Mouse (Mus musculus): ENCODE measurements around the gene Exoc3l. TPM values are rescaled to one million over a fixed set of nuclear protein-coding genes. Genes with fewer than 3 reads are reported as not detected.
A peak's percentile ranks its signal among the peaks of the same experiment; 100 is the strongest.

The Exoc3l gene
- total and polyA plus RNA-seq, 3 experiments: 1.4 to 2.8 (median 2.6) TPM

DNA sequence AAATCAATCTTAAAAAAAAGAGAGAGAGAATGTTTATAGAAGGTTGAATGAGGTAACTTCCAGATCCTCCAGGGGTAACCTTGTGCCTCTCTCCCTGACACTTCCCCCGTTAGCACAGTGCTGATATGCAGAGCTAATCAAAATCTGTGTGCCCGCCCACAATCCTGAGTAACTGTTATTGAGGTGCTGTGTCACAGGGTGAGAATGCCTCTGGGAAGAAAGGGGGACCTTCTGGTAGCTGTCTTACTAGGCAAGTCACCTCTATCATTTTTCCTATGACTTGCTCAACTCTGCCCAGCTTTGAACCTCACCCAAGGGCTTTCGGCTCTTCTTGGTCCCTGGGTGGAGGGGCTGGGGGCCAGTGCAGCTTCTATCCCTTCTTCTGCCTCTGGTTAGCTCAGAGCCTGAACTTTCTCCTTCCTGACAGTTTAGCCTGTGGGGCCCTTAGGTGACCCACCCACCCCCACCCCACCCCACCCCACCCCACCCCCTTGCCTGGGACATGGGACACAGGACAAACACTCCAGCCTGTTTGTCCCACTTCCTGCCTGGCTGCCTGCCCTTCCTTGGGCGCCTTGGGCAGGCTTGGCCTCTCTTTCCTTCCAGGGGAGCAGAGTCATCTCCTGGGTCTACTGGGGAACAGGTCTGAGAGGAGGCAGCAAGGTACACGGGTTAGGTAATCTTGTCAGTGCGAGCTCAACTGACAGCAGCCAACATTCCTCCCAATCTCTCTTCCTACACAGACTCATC is 44.2 kb upstream of the Exoc3l start:
- Histone ChIP-seq H3K4me3 (ENCODE audit: low read depth, low read length) (no peak overlapping the region; the same call in 1 of the 2 replicates), H3K9me3 (replicated peaks) (no peaks in the 10 kb centered on the region), H3K4me1 (ENCODE audit: insufficient read depth, low read depth, low read length) (peaks cover 78% of the 10 kb centered on the region), H3K36me3 (replicated peaks) (peaks cover 48% of the 10 kb centered on the region), H3K27me3 (ENCODE audit: insufficient read depth, low read length) (no peaks in the 10 kb centered on the region)
- no peak for ATAC-seq (ENCODE audit: extremely low read depth, insufficient number of reproducible peaks, low FRiP score, poor library complexity, severe bottlenecking)
- DNase-seq (ENCODE audit: low spot score): peak; percentile 31
- no peak for TF ChIP-seq CTCF (IDR thresholded peaks at IDR 0.05; ENCODE audit: low read depth, low read length)
- no peak for TF ChIP-seq GATA2 (IDR thresholded peaks at IDR 0.05; ENCODE audit: borderline replicate concordance, low read depth, low read length)
- no peak for TF ChIP-seq TAL1 (conservative IDR thresholded peaks at IDR 0.05; ENCODE audit: low read depth, low read length)
- no peak for TF ChIP-seq GATA1 (IDR thresholded peaks at IDR 0.05; ENCODE audit: borderline replicate concordance, low read length)
- no peak for TF ChIP-seq POLR2AphosphoS5 (IDR thresholded peaks at IDR 0.05; ENCODE audit: insufficient replicate concordance, low read depth, low read length)

DNA sequence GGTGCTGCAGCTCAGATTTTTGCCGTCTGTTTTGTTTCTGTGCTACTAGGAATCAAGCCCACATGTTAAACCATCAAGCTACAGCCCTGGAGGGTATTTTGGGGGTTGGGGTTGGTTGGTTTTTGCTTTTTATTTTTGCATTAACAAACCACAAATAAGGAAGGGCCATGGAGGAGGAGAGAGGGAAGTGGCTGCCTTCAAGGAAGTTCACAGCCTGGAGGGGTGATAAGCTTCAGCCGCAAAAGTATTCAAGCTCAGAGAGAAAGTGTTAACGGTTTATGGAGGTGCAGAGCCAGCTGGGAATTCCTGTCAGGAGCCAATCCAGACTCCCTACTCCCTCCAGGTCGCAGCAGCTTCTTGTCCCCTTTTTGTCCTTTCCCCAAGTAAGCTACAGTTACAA is 43.1 kb upstream of the Exoc3l start:
- no peak for DNase-seq (ENCODE audit: low spot score)
- Histone ChIP-seq H3K27me3 (ENCODE audit: insufficient read depth, low read length) (no peaks in the 10 kb centered on the region), H3K4me1 (ENCODE audit: insufficient read depth, low read depth, low read length) (peaks cover 68% of the 10 kb centered on the region), H3K36me3 (replicated peaks) (peaks cover 56% of the 10 kb centered on the region), H3K9me3 (replicated peaks) (no peaks in the 10 kb centered on the region), H3K4me3 (ENCODE audit: low read depth, low read length) (peak overlapping the region; percentile 10; the same call in 1 of the 2 replicates)
- ATAC-seq (ENCODE audit: extremely low read depth, insufficient number of reproducible peaks, low FRiP score, poor library complexity, severe bottlenecking): no peak
- TF ChIP-seq TAL1 (conservative IDR thresholded peaks at IDR 0.05; ENCODE audit: low read depth, low read length) (no peak), POLR2AphosphoS5 (IDR thresholded peaks at IDR 0.05; ENCODE audit: insufficient replicate concordance, low read depth, low read length) (no peak), GATA2 (IDR thresholded peaks at IDR 0.05; ENCODE audit: borderline replicate concordance, low read depth, low read length) (no peak), GATA1 (IDR thresholded peaks at IDR 0.05; ENCODE audit: borderline replicate concordance, low read length) (no peak), CTCF (IDR thresholded peaks at IDR 0.05; ENCODE audit: low read depth, low read length) (no peak)

DNA sequence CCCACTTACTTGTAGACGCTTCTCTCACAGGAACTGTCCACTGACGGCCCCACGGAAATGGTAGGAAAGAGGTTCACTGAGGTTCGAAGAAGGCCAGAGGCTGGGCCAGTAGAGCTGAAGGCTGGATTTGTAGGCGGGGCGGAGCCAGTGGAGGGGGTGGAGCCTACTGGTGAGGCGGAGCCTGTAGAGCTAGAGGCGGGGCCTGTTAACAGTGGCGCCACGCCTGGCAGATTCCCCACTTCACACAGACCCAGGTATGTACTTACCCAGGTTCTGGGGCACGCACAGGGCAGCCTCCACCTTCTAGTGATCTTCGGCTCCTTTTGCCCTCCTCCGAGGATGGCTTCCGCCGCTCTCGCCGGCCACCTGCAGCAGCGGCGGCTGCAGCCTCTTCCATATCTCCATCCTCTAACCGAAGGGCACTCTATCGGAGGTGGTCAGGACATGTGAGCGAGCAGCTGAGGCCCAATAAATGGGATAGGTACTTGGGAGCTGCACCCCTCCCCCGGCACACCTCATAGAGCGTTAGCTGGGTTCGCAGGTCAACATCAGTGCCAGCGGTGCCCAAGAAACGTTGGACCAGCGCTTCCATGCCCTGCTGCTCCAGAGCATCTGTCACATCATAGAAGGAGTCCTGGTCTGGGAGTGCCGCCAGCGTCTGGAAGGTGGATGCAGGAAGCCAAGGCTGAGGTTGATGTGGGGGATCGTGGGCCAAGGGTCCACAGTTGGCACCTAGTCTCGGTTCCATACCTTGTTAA is 40.7 kb upstream of the Exoc3l start:
- DNase-seq (ENCODE audit: low spot score): no peak
- no peak overlapping the region for H3K4me3 ChIP-seq (ENCODE audit: low read depth, low read length)
- H3K9me3 ChIP-seq (replicated peaks): no peaks in the 10 kb centered on the region
- H3K4me1 ChIP-seq (ENCODE audit: insufficient read depth, low read depth, low read length): peaks cover 48% of the 10 kb centered on the region
- ATAC-seq (ENCODE audit: extremely low read depth, insufficient number of reproducible peaks, low FRiP score, poor library complexity, severe bottlenecking): no peak
- no peaks in the 10 kb centered on the region for H3K27me3 ChIP-seq (ENCODE audit: insufficient read depth, low read length)
- no peak for TF ChIP-seq CTCF (IDR thresholded peaks at IDR 0.05; ENCODE audit: low read depth, low read length)
- no peak for TF ChIP-seq TAL1 (conservative IDR thresholded peaks at IDR 0.05; ENCODE audit: low read depth, low read length)
- TF ChIP-seq POLR2AphosphoS5 (IDR thresholded peaks at IDR 0.05; ENCODE audit: insufficient replicate concordance, low read depth, low read length): no peak
- no peak for TF ChIP-seq GATA2 (IDR thresholded peaks at IDR 0.05; ENCODE audit: borderline replicate concordance, low read depth, low read length)
- no peak for TF ChIP-seq GATA1 (IDR thresholded peaks at IDR 0.05; ENCODE audit: borderline replicate concordance, low read length)
- peaks cover 75% of the 10 kb centered on the region for H3K36me3 ChIP-seq (replicated peaks)

DNA sequence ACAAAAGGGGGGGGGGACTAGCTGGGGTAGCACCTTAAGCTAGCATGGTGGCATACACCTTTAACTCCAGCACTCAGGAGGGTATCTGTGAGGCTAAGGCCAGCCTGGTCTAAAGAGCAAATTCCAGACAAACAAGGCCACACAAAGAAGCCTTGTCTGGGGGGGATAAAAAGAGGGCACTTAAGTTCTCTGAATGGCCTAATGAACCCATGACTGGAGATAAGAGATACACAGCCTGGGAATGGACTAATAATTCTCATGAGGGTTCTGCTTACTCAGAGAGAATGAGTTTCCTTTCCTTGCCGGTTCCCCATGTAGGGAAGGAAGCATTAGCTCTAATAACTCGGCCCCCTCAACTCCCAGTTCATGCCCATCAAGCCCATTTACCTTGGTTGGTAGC is 36.6 kb upstream of the Exoc3l start:
- ATAC-seq (ENCODE audit: extremely low read depth, insufficient number of reproducible peaks, low FRiP score, poor library complexity, severe bottlenecking) (no peak), DNase-seq (ENCODE audit: low spot score) (no peak)
- Histone ChIP-seq H3K36me3 (replicated peaks) (peaks cover 95% of the 10 kb centered on the region), H3K27me3 (ENCODE audit: insufficient read depth, low read length) (no peaks in the 10 kb centered on the region), H3K9me3 (replicated peaks) (no peaks in the 10 kb centered on the region), H3K4me3 (ENCODE audit: low read depth, low read length) (no peak overlapping the region), H3K4me1 (ENCODE audit: insufficient read depth, low read depth, low read length) (peaks cover 24% of the 10 kb centered on the region)
- TF ChIP-seq GATA2 (IDR thresholded peaks at IDR 0.05; ENCODE audit: borderline replicate concordance, low read depth, low read length) (no peak), POLR2AphosphoS5 (IDR thresholded peaks at IDR 0.05; ENCODE audit: insufficient replicate concordance, low read depth, low read length) (no peak), TAL1 (conservative IDR thresholded peaks at IDR 0.05; ENCODE audit: low read depth, low read length) (no peak), CTCF (IDR thresholded peaks at IDR 0.05; ENCODE audit: low read depth, low read length) (no peak), GATA1 (IDR thresholded peaks at IDR 0.05; ENCODE audit: borderline replicate concordance, low read length) (no peak)

DNA sequence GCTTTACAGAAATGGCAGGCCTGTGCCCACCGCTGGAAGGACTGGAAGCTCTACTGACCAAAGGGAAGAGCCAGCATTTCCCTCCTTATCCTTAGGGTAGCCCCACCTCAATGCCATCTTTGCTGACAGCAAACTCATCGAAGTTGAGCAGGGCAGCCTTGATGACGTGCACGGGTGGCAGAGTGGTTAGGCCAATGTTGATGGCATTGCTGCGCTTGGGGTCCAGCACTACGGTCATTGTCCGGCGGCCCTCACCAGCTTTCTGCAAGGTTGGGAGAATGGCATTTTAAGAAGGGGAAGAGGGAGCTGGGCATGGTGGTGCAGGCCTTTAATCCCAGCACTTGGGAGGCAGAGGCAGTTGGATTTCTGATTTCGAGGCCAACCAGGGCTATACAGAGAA is 36.0 kb upstream of the Exoc3l start:
- DNase-seq (ENCODE audit: low spot score): no peak
- no peak for ATAC-seq (ENCODE audit: extremely low read depth, insufficient number of reproducible peaks, low FRiP score, poor library complexity, severe bottlenecking)
- H3K27me3 ChIP-seq (ENCODE audit: insufficient read depth, low read length): no peaks in the 10 kb centered on the region
- peaks cover 92% of the 10 kb centered on the region for H3K36me3 ChIP-seq (replicated peaks)
- no peak overlapping the region for H3K4me3 ChIP-seq (ENCODE audit: low read depth, low read length)
- TF ChIP-seq GATA2 (IDR thresholded peaks at IDR 0.05; ENCODE audit: borderline replicate concordance, low read depth, low read length) (no peak), POLR2AphosphoS5 (IDR thresholded peaks at IDR 0.05; ENCODE audit: insufficient replicate concordance, low read depth, low read length) (no peak), CTCF (IDR thresholded peaks at IDR 0.05; ENCODE audit: low read depth, low read length) (no peak), TAL1 (conservative IDR thresholded peaks at IDR 0.05; ENCODE audit: low read depth, low read length) (no peak), GATA1 (IDR thresholded peaks at IDR 0.05; ENCODE audit: borderline replicate concordance, low read length) (no peak)
- H3K4me1 ChIP-seq (ENCODE audit: insufficient read depth, low read depth, low read length): peaks cover 24% of the 10 kb centered on the region
- H3K9me3 ChIP-seq (replicated peaks): no peaks in the 10 kb centered on the region

DNA sequence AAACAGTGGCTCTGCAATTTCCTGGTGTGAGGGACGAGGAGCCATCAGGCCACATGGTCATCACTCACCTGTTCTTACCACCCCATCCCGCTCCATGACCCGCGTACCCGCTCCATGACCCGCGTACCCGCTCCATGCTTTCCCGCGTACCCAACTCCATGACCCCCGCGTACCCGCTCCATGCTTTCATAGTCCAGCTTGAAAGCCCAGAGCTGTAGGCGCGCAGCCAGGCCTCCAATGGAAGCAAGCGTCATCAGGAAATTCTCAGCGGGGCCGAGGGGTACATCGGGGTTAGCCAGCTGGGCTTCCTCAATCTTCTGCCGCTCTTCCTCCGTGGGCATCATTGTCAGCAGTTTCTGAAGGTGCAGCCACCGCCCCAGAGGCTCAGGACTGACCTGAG is 35.6 kb upstream of the Exoc3l start:
- H3K4me3 ChIP-seq (ENCODE audit: low read depth, low read length): no peak overlapping the region
- no peaks in the 10 kb centered on the region for H3K27me3 ChIP-seq (ENCODE audit: insufficient read depth, low read length)
- ATAC-seq (ENCODE audit: extremely low read depth, insufficient number of reproducible peaks, low FRiP score, poor library complexity, severe bottlenecking) (no peak), DNase-seq (ENCODE audit: low spot score) (no peak)
- no peaks in the 10 kb centered on the region for H3K9me3 ChIP-seq (replicated peaks)
- peaks cover 22% of the 10 kb centered on the region for H3K4me1 ChIP-seq (ENCODE audit: insufficient read depth, low read depth, low read length)
- TF ChIP-seq CTCF (IDR thresholded peaks at IDR 0.05; ENCODE audit: low read depth, low read length) (no peak), GATA2 (IDR thresholded peaks at IDR 0.05; ENCODE audit: borderline replicate concordance, low read depth, low read length) (no peak), TAL1 (conservative IDR thresholded peaks at IDR 0.05; ENCODE audit: low read depth, low read length) (no peak), POLR2AphosphoS5 (IDR thresholded peaks at IDR 0.05; ENCODE audit: insufficient replicate concordance, low read depth, low read length) (no peak), GATA1 (IDR thresholded peaks at IDR 0.05; ENCODE audit: borderline replicate concordance, low read length) (no peak)
- peaks cover 87% of the 10 kb centered on the region for H3K36me3 ChIP-seq (replicated peaks)
